Mouse (Mus musculus): ENCODE results near the gene Ddc. TPM values are rescaled to one million over a fixed set of nuclear protein-coding genes. Genes with fewer than 3 reads are reported as not detected.

Gene Ddc
- total RNA-seq, 2 experiments from 2014 or later, result 0.61 to 0.81 TPM

DNA sequence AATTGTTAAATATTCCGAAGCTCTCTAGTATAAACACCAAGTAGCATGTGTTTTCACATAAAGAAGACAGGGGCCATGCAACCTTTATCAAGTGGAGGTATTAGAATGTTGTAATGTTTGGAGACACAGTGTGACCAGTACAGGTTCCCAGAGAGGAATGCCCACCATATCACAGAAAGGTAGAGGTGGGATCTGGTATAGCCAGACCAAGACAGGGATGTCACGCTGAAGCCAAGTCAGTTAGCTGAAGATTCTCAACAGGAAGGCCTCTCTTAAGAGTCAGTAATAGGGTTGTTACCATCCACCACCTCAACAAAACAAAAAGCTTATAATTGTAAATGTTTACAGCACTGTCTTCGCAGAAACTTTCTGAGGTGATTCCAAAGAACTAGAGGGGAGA, 127.3 kb downstream of the Ddc start:
- DNase-seq, result no peak
- no peak for TF ChIP-seq CTCF (IDR thresholded peaks at IDR 0.05)
- intact Hi-C loops (cut with DNase I), result no loop called here
- H3K27ac ChIP-seq, result no peak overlapping the region
- no peak overlapping the region for H3K4me3 ChIP-seq

DNA sequence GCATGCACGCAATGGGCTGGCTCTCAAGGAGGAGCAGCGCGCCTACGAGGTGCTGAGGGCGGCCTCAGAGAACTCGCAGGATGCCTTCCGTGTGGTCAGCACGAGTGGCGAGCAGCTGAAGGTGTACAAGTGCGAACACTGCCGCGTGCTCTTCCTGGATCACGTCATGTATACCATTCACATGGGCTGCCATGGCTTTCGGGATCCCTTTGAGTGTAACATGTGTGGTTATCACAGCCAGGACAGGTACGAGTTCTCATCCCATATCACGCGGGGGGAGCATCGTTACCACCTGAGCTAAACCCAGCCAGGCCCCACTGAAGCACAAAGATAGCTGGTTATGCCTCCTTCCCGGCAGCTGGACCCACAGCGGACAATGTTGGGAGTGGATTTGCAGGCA, 128.7 kb downstream of the Ddc start:
- Histone ChIP-seq H3K4me3 (no peak overlapping the region), H3K27ac (no peak overlapping the region)
- no peak for TF ChIP-seq CTCF (IDR thresholded peaks at IDR 0.05)
- intact Hi-C loops (cut with DNase I), result no loop called here
- no peak for DNase-seq

DNA sequence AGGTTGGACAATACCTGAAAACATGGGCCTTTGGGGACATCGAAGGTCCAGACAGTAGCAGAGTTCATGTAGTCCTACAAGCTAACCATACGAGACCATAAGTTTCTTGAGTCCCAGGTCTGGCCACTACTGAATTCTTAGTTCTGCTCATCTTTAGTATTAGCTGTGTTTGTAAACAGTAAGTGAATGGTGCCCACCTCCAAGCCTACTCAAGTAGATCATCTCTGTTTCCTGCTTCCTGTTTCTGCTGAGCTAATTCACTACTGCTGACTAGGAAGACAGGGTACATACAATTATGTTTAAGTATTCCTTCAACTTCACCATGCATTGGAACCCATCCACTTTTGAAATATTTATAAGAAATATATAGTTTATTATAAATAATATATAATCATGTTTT, 129.9 kb downstream of the Ddc start:
- intact Hi-C loops (cut with DNase I), result no loop called here
- TF ChIP-seq CTCF (IDR thresholded peaks at IDR 0.05), result no peak

DNA sequence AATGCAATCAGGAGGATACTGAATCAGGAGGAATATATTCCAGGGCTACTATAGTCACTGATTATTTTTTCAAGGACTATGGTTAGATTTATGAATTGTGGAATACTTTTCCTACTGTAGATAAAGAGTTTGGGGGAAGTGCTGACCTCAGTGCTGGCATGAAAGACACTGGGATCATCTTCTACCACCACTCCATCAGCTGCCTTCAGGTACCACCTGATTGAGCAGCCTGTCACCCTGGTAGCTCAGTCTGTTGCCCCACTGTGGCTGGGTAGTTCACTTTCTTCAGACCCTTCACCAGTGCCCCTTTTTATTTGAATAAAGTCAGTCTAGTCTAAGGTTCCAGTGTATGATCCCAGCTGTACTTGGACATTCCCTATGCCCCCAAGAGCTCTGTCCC, 131.2 kb downstream of the Ddc start:
- Histone ChIP-seq H3K4me3 (no peak overlapping the region), H3K27ac (no peak overlapping the region)
- no peak for DNase-seq
- no peak for TF ChIP-seq CTCF (IDR thresholded peaks at IDR 0.05)
- intact Hi-C loops (cut with DNase I), result no loop called here

More for the DNA sequence above, 129.9 kb downstream of the Ddc start:
- DNase-seq, result no peak
- H3K27ac ChIP-seq, result no peak overlapping the region
- H3K4me3 ChIP-seq, result no peak overlapping the region

DNA sequence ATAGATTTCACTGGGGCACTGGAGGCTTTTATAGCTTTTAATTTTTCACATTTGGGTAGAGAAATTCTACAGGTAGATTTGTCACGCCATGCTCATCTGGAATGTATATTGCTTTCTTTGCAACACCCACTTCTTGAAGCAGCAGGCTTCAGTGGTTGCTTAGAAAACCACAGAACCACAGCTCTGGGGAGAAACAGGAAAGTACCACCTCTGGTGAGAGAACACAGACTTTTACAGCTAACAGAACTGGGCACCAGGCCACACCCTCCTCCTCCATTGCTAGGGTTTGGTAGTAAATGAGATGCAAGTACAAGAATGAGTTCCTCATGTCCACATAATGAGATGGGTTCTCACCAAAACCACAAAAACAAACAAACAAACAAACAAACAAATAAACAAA, 131.8 kb downstream of the Ddc start:
- no peak for DNase-seq
- TF ChIP-seq CTCF (IDR thresholded peaks at IDR 0.05), result no peak
- Histone ChIP-seq H3K4me3 (no peak overlapping the region), H3K27ac (no peak overlapping the region)
- intact Hi-C loops (cut with DNase I), result no loop called here

DNA sequence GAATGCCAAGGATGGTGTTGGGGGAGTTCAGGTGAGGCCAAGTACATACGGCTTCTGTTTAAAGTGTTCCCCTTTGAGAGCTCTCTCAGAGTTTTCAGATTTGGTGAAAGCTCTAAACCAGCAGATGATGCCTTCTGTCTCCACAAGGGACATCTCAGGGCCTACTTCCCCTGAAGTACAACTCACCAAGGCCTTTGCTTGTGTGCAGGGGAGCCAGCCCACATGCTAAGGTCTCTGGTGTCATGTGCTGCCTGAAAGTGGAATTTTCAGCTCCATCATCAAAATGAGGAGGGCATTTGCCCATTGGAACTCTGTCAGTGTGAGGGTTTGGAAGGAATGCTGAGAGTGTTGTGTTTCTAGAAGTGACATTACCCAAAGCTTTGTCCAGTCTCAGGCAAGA, 132.5 kb downstream of the Ddc start:
- intact Hi-C loops (cut with DNase I), result no loop called here
- H3K27ac ChIP-seq, result no peak overlapping the region
- no peak overlapping the region for H3K4me3 ChIP-seq
- no peak for DNase-seq
- no peak for TF ChIP-seq CTCF (IDR thresholded peaks at IDR 0.05)

Other genes starting within 250 kb of the Ddc start
- under 1 TPM; 0.28 to 0.47 TPM for gene Ikzf1, start 213.1 kb downstream of the Ddc start, total RNA-seq (2021)
- gene Fignl1, start 89.2 kb downstream of the Ddc start, total RNA-seq (2021), result under 1 TPM in 1 of 2 experiments, not detected in 1; 0.22 TPM
- 10 to 100 TPM; 27.9 to 59.3 TPM for gene Grb10, start 140.5 kb upstream of the Ddc start, total RNA-seq (2021)

Data from gastrocnemius, adult 2 months (tissue).